Mouse (Mus musculus) liver, adult 2 months (tissue): ENCODE measurements around the gene Ldhd.

Experiments
- CTCF ChIP-seq: fragments of 200-500 bp; IDR thresholded peaks from 2 replicates; pipeline ENCODE4 v1.5.1; 2011; ENCODE audit warnings: low read depth, low read length, control low read depth
- POLR2A ChIP-seq: fragments of 200-500 bp; IDR thresholded peaks from 2 replicates; pipeline ENCODE4 v1.6.1; 2011; ENCODE audit warnings: low read length, control low read depth; ENCODE audit not compliant: insufficient read depth; ENCODE audit errors: extremely low read depth

- TF ChIP-seq POLR2A (no peak), CTCF (no peak)
These were observed 1.2 kb downstream of the Ldhd start for GRCm38 (mm10) chr8:111628894-111629501.
